Mouse (Mus musculus): ENCODE data around the gene Laptm5.

DNA sequence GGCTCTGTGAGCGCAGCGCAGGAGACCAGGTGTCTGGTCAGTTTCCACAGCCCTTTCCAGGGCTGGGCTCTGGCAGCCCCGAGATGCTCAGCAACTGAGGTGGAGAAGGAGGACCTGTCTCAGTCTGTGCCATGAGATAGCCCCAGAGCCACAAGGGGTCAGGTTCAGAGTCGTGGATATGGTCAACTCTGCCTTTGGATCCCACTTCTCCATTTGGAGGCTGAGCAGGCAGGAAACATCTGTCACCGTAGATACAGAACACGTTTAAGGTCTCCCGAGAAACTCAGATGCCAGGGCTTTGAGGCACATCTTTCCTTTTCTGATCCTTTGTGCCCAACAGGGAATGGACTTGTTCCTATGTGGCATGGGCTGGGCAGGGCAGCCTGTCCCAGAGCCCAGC is 31.9 kb downstream of the Laptm5 start:
- TF ChIP-seq CTCF (IDR thresholded peaks at IDR 0.05; ENCODE audit: low read depth) = no peak
- no peak for TF ChIP-seq EP300 (optimal IDR thresholded peaks at IDR 0.05)
